Mouse (Mus musculus) fibroblast of lung, adult 2 months (primary cell): ENCODE results near the gene Thoc7.
"Not testable (repeated sequence)": the region's sequence is repeated elsewhere in the genome, so short reads cannot be mapped to it uniquely, and the experiment has no call there.

Experiments used
- DNase-seq: peaks from one replicate; pipeline ENCODE4 v3.0.0-alpha.2; 2011; ENCODE audit warnings: low read depth

Thoc7 gene

GRCm38 (mm10) chr14:13961401-13962112, at the start of gene Thoc7, which contains the start of gene Atxn7:
Gene Thoc7 (minus strand): TSS chr14:13961852.
Gene Atxn7 (plus strand): TSS chr14:13961440.
- DNase-seq, result no peak

DNA sequence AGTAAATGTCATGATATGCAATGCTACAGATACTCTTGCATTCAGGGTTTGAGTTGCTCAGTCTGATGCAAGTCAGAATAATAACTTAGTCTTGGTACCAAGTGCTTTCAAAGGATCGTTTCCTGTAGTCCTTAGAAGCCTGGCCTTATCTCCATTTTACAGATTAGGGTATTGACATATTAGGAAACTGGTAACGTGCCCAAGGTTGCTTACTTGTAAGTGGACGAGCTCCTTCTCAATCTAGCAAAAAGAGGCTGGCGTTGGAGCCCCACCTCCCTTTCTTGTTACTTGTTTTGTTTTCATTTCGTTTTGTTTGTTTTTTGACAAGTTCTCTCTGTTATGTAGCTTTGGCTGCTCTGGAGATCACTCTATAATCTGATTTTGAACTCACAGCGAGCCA, 48.1 kb upstream of the Thoc7 start:
- no peak for DNase-seq

GRCm38 (mm10) chr14:14002771-14003170, 41.1 kb upstream of the Thoc7 start:
- no peak for DNase-seq

DNA sequence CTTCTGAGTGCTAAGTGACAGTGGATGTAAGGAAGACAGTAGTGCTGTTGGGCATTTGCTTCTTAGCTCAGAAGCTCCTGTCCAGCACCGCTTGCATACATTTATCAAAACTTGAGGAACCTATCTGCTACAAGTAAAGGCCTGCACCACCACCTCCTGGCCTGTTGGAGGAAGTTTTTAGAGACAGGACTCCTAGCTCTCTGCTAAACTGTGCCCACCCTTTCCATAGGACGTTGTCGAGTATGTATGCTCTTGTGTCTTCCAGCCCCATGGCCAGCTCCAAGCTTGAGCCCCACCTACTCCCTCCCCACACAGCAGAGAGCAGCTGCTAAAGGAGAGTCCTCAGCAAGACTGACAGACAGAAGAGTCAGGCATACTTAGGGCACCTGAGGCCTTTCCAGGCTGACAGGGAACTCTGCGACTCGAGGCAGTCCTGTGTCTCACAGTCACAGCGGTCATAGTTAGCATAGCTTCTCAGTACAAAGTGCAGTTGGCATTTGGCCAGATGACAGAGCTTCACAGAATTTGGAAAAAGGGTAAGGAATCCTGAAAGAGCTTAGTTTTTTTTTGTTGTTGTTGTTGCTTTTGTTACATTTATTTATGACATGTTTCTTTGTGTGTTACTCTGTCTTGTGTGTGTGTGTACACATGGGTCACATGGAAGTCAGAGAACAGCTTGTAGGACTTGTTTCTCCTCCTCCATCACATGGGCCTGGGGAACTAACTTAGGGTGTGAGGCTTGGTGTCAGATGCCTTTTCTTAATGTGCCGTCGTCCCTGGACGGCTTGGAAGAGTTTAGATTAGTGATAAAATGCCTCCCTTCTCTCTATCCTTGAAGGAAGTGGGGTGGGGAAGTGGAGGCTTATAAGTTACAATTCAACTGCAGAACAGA, 33.8 kb upstream of the Thoc7 start:
- DNase-seq, result no peak

GRCm38 (mm10) chr14:13990741-13991140, 29.1 kb upstream of the Thoc7 start:
- no peak for DNase-seq

DNA sequence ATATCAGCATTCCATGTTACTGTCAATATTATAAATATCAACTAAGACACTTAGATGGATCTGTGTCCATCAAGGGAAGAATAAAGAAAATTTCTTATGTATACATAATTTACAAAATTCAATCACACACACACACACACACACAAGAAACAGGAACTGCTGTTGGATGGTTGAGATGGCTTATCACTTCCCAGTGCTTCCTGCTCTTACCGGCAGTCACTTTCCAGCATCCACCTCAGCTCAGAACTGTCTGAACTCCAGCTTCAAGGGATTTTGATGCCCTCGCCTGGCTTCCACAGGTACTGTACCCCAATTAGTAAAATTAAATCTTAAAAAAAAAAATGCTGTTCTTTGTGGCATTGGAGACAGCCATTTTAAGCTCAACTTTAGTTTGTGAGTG, 26.7 kb upstream of the Thoc7 start:
- DNase-seq, result no peak

DNA sequence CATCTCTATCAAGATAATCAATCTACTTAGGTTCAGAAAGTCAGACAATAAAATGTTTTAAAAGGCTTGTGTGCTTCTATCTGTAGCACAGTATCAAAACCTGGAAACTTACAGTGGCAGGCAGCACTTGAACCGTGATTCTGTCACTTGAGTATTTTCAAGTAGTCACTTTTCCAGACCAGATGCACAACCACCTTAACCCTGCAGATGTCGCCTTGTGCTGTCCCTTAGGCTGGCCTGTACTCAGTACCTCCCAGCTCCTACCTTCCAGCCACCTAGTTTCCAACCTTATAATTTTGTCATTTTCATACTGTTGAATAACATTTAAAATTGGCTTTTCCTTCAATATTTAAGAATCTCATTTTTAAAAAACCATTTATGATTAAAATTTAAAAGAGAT, 20.5 kb upstream of the Thoc7 start:
- DNase-seq, result no peak

DNA sequence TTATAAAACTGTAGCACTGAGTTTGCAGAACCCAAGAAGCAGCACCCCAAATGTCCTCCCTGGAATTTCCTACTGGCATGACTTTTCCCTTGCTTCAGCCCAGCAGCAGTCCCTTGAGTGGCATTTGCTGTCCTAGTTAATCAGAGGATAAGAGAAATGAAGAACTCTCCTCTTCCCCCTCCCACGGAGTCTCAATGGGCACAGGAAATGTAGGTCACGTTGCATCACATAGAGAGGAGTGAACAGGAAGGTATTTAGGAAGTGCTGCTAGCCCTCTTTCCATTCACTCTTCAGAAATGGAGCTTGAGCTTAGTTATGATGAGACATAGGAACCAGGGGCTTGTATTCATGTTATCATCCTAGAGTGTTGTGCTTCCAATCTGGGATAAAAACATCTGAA, 19.6 kb upstream of the Thoc7 start:
- no peak for DNase-seq

DNA sequence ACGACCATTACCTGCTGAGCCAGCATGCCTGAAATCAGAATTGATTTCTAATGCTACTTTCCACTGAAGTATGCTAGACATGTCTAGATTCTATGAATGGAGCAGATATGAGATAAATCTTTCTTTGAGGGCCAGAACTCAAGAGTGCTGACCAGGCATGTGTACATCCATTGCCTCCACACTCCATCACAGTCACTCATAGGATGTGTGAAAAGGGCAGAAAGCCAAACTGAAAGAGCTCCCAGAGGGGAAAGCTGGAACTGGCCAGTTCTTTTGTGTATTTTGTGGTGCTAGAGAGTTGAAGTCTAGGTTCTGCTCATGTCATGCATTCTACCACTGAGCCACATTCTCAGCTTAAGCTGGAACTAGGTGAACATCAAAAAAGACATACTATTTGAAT, 15.8 kb upstream of the Thoc7 start:
- DNase-seq, result no peak

DNA sequence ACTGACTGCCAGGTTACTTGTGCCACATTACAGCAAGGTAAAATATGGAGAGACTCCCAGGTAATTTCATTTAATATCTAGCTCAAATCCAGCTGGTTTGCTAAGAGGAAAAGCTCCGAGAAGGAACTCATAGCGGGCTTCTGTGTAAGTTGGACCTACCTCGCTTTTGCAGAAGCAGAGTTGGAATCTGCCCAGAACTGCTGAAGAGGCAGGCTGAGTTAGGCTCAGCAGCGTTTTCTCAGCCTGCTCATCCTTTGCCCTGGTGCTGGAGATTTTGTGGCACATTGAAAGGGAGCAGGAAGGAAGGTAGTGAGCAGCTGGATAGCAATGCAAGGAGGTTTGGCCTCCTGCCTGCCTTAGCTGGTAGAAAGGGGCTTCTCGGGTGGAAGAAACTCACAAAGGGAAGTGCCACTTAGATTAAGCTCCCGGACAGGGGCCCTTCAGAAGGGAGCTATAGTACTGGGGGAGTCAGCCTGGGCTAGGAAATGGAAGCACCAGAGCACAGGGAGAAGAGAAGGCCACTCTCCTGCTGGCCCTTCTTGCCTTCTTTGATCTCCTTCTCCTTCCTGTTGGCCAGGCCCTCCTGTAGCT, 10.1 kb upstream of the Thoc7 start:
- DNase-seq, result no peak

DNA sequence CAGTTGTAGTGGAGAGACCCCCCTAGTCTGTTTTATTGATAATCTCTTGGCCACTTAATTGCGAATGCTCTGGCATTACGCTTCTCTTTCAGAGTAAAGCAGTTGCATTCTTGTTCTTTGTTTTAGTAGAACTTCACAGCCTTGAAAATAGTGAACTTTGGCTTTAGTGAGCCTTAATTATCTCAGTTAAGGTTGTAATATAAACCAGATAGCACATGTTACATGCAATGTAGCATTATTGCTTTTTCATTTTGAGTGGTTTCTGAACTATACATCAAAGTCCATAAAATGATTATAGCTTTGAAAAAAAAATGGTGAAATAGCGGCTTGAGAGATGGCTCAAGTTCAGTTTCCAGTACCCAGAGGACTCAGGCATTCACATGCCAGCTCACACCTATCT, 8.9 kb upstream of the Thoc7 start:
- DNase-seq, result no peak

GRCm38 (mm10) chr14:13968476-13968875, 6.8 kb upstream of the Thoc7 start:
- no peak for DNase-seq

DNA sequence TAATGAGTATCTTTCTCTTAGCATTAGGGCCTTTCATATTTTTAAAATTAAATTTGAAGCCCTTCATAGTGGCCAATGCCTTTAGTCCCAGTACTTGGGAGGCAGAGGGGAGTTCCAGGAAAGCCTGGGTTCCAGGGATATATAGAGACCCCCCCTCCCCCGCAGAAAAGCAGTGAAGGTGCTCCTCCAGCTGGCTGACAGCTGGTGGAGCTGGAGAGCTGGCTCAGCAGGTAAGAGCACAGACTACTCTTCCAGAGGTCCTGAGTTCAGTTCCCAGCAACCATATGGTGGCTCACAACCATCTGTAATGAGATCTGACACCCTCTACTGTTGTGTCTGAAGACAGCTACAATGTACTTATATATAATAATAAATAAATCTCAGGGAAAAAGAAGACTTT, 6.0 kb upstream of the Thoc7 start:
- no peak for DNase-seq

DNA sequence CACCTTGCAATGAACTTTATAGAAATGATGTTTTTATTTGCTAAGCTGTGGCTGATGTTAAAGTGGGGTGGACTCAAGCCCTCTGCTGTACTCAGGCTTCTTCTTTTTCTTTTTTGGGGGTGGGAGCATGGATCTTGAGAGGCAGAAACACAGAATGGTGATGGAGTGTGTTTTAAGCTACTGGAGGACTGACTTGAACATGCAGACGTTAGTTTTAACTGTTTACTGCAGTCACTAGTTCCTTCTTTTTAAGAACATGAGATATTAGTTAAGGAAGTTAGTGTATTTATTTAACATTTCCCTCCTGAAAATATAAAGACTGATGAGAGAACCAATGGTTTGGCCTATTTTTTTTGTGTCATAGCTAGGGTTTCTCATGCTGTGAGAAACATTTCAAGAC, 1.9 kb upstream of the Thoc7 start:
- DNase-seq, result no peak

GRCm38 (mm10) chr14:13962476-13962875, 824 bp upstream of the Thoc7 start:
- no peak for DNase-seq

GRCm38 (mm10) chr14:13960482-13961325, 948 bp downstream of the Thoc7 start:
- DNase-seq, result no peak

GRCm38 (mm10) chr14:13960079-13960478, 1.6 kb downstream of the Thoc7 start:
- DNase-seq, result no peak

DNA sequence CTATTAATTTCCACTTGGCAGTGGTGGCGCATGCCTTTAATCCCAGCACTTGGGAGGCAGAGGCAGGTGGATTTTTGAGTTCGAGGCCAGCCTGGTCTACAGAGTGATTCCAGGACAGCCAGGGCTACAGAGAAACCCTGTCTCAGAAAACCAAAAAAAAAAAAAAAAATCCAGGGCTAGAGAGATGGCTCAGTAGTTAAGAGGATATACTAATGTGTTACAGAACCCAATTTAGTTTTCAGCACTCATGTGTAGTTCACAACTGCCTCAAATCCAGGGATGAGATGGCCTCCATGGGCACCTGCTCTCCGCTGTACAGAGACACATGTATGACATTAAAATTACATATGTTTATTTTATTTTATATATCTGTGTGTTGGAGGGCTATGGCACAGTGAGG, 9.5 kb downstream of the Thoc7 start:
- DNase-seq, result not testable (repeated sequence)

- no peak for DNase-seq
Observed at GRCm38 (mm10) chr14:13950401-13950800, 11.3 kb downstream of the Thoc7 start.

GRCm38 (mm10) chr14:13948345-13948744, 13.3 kb downstream of the Thoc7 start:
- no peak for DNase-seq

- DNase-seq, result no peak
Observed at GRCm38 (mm10) chr14:13944686-13945085, 17.0 kb downstream of the Thoc7 start.

GRCm38 (mm10) chr14:13934052-13934371, 27.6 kb downstream of the Thoc7 start:
- no peak for DNase-seq
